Mouse (Mus musculus) central nervous system, embryonic 14 days (tissue): ENCODE results near the gene Gm5483. TPM values are rescaled to one million over a fixed set of nuclear protein-coding genes. Genes with fewer than 3 reads are reported as not detected.

Experiments used
- polyA plus RNA-seq: library from polyadenylated mRNA; depleted of rRNA; stranded (reverse); fragments of >200 nt; gene quantifications from 2 replicates; pipeline ENCODE4 v1.2.3, GENCODE M21; 2012; rRNA removed

Gm5483 gene
- polyA plus RNA-seq, result 1.5 and 3.3 TPM in 2 replicates

DNA sequence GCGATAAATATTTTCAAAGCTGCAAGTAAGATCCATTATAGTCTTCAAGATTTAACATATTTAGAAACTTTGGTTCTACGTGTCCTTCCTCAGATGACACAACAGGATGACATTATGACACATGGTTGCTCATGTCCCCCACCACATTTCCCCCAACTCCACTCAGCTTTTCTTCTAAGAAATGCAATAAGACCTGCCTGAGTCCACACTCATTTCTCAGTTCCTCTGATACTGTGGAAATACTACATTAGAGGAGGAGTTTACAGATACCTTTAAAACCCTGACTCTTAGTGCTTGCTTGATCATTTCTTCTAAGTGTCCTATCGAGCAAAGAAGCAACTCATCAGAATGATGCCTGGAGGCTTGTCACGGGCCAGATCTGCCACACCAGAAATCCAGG, at the start of gene Gm5483:
Gm5483 (plus strand) TSS at position 301 of the 400 bp plus-strand sequence.

DNA sequence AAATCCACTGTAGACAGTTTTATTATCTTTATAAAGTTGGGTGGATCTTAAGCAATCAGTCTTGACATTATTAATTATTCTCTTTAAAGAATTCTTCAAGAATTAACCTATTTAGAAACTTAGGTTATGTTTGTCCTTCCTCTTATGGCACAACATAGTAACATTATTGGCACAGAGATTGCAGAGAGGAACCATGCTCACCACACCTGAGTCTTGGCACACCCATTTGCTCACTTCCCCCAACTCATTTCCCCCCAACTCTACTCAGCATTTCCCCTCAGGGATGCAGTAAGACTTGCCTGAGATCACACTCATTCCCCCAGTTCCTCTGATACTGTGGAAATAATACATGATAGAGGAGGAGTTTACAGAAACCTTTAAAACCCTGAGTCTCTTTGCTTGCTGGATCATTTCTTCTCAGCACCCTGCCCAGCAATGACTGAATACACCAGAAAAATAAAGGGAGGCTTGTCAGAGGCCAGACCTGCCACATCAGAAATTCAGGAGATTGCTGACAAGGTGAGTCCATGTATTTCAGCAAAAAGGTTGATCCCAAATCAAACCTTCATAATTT, 27.5 kb upstream of the Gm5483 start, which contains the start of gene Stfa2l1:
Stfa2l1 (plus strand) TSS at position 410 of the 574 bp plus-strand sequence.

DNA sequence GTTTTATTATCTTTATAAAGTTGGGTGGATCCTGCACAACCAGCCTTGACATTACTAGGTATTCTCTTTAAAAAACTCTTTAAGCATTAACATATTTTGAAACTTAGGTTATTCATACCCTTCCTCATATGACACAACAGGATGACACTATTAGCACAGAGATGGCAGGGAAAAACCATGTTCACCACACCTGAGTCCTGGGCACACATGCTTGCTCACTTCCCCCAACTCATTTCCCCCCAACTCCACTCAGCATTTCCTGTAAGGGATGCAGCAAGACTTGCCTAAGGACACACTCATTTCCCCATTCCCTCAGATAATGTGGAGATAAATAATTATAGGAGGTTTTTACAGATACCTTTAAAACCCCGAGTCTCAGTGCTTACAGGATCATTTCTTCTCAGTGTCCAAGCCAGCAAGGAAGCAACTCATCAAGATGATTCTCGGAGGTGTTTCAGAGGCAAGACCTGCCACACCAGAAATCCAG, 26.0 kb downstream of the Gm5483 start, which contains the start of gene Gm5416:
Gm5416 (plus strand) TSS at position 437 of the 487 bp plus-strand sequence.

DNA sequence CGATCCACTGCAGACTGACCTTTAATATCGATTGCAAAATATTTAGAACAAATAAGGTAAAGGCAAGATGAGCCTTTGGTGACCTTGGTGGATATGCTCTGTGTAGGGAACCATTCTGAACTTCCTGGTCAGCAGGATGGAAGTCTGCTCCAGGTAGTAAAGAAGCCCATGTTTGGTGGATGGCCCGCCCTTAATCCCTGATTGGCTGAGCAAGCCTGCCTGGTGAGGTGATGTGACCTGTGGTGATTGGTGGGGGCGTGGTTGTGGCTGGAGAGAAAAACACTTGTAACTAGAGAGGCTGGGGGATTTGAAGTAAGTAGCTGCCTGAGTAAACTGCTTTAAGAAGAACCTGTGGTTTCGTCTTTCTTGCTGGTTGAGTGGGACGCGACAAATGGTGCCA, 37.2 kb downstream of the Gm5483 start, which contains the start of gene 2010005H15Rik:
2010005H15Rik (plus strand) TSS at position 301 of the 400 bp plus-strand sequence.

Other genes with a start within 250 kb of the Gm5483 start
- 3.1 and 3.7 TPM in 2 replicates for gene Parp9, start 245.7 kb upstream of the Gm5483 start, polyA plus RNA-seq
- 1.7 and 1.8 TPM in 2 replicates for gene Dtx3l, start 245.1 kb upstream of the Gm5483 start, polyA plus RNA-seq
- gene Kpna1, start 205.5 kb upstream of the Gm5483 start, polyA plus RNA-seq, result 29.4 and 34.6 TPM in 2 replicates
- gene Wdr5b, start 143.0 kb upstream of the Gm5483 start, polyA plus RNA-seq, result 7.3 and 8.0 TPM in 2 replicates
- 156 and 159 TPM in 2 replicates for gene Fam162a, start 112.6 kb upstream of the Gm5483 start, polyA plus RNA-seq
- gene Ccdc58, start 112.5 kb upstream of the Gm5483 start, polyA plus RNA-seq, result 31.8 and 33.9 TPM in 2 replicates
- gene Csta1, start 53.0 kb upstream of the Gm5483 start, polyA plus RNA-seq, result 0.09 TPM in 1 of 2 replicates, not detected in the other
- gene Stfa2l1, start 27.4 kb upstream of the Gm5483 start, polyA plus RNA-seq, result 0.54 and 1.3 TPM in 2 replicates
- not detected in 2 replicates for gene Gm5416, start 26.2 kb downstream of the Gm5483 start, polyA plus RNA-seq
- gene 2010005H15Rik, start 37.3 kb downstream of the Gm5483 start, polyA plus RNA-seq, result 0.65 and 0.76 TPM in 2 replicates
- gene Stfa1, start 92.7 kb downstream of the Gm5483 start, polyA plus RNA-seq, result 1.3 and 3.1 TPM in 2 replicates
- not detected in 2 replicates for gene BC117090, start 150.1 kb downstream of the Gm5483 start, polyA plus RNA-seq
- 1.7 and 3.5 TPM in 2 replicates for gene BC100530, start 183.5 kb downstream of the Gm5483 start, polyA plus RNA-seq
- 0.29 and 0.41 TPM in 2 replicates for gene Stfa2, start 224.2 kb downstream of the Gm5483 start, polyA plus RNA-seq